Mouse (Mus musculus) embryo, embryonic 10 days (tissue): ENCODE data around the gene Lrp5.

Experiments used
- DNase-seq: peaks from one replicate; pipeline ENCODE4 v3.0.0-alpha.2; 2015; ENCODE audit warnings: low spot score

The Lrp5 gene

GRCm38 (mm10) chr19:3556169-3556827, 130.1 kb downstream of the Lrp5 start:
- no peak for DNase-seq

- DNase-seq, result no peak
Observed at GRCm38 (mm10) chr19:3554785-3555184, 131.6 kb downstream of the Lrp5 start.

- no peak for DNase-seq
Observed at GRCm38 (mm10) chr19:3551573-3552159, 134.7 kb downstream of the Lrp5 start.

GRCm38 (mm10) chr19:3550101-3550500, 136.3 kb downstream of the Lrp5 start:
- no peak for DNase-seq

- no peak for DNase-seq
Observed at GRCm38 (mm10) chr19:3549263-3549662, 137.1 kb downstream of the Lrp5 start.

- DNase-seq, result no peak
Observed at GRCm38 (mm10) chr19:3548311-3548710, 138.1 kb downstream of the Lrp5 start.

- no peak for DNase-seq
Observed at GRCm38 (mm10) chr19:3544995-3545394, 141.4 kb downstream of the Lrp5 start.

GRCm38 (mm10) chr19:3542591-3542990, 143.8 kb downstream of the Lrp5 start:
- DNase-seq, result no peak

- DNase-seq, result no peak
Observed at GRCm38 (mm10) chr19:3540997-3541396, 145.4 kb downstream of the Lrp5 start.

GRCm38 (mm10) chr19:3540254-3540653, 146.1 kb downstream of the Lrp5 start:
- no peak for DNase-seq

- no peak for DNase-seq
Observed at GRCm38 (mm10) chr19:3539456-3539855, 146.9 kb downstream of the Lrp5 start.

- no peak for DNase-seq
Observed at GRCm38 (mm10) chr19:3537658-3538057, 148.7 kb downstream of the Lrp5 start.

GRCm38 (mm10) chr19:3534945-3535344, 151.4 kb downstream of the Lrp5 start:
- DNase-seq, result no peak
